Mouse (Mus musculus): ENCODE results near the gene Cbr4.
A peak's percentile ranks its signal among the peaks of the same experiment; 100 is the strongest.

Gene Cbr4

GRCm38 (mm10) chr8:61550006-61550748 is 62.6 kb downstream of the Cbr4 start:
- DNase-seq (ENCODE audit: low read depth, low spot score): peak; percentile 25

- DNase-seq (ENCODE audit: low read depth, low spot score): no peak
Measured at GRCm38 (mm10) chr8:61552221-61552620, 64.7 kb downstream of the Cbr4 start.

- no peak for DNase-seq (ENCODE audit: low read depth, low spot score)
Measured at GRCm38 (mm10) chr8:61552755-61553402, 65.3 kb downstream of the Cbr4 start.

GRCm38 (mm10) chr8:61555343-61555742 is 67.8 kb downstream of the Cbr4 start:
- no peak for DNase-seq (ENCODE audit: low read depth, low spot score)

- DNase-seq (ENCODE audit: low read depth, low spot score): no peak
Measured at GRCm38 (mm10) chr8:61556219-61556618, 68.7 kb downstream of the Cbr4 start.

Measured in CD4-positive, CD25-positive, alpha-beta regulatory T cell, adult 2 months (primary cell).